Mouse (Mus musculus) erythroid progenitor cell, adult 5-6 weeks (primary cell): ENCODE results near the gene Gm20388. TPM values are rescaled to one million over a fixed set of nuclear protein-coding genes. Genes with fewer than 3 reads are reported as not detected.
"Not testable (repeated sequence)": the region's sequence is repeated elsewhere in the genome, so short reads cannot be mapped to it uniquely, and the experiment has no call there.

Experiments used
- ATAC-seq: replicated peaks from 2 replicates; pipeline ENCODE4 v1.8.0; 2016; ENCODE audit warnings: moderate number of reproducible peaks, mild to moderate bottlenecking, moderate TSS enrichment, inconsistent platforms; ENCODE audit not compliant: poor library complexity, low FRiP score, severe bottlenecking
- total RNA-seq, 2 experiments: library from RNA; stranded (forward) in 1 of 2; stranded (reverse) in 1 of 2; fragments of 150-400 nt in 1 of 2; fragments of 186-747, 209-891 nt in 1 of 2; gene quantifications; 2 replicates each; pipeline versions ENCODE4 v1.2.3 to v1.2.4; 2015 to 2017; ENCODE audit warnings: low replicate concordance in 2 of 2

Gene Gm20388
- total RNA-seq, 2 experiments from 2014 or later, result 4.2 TPM; not detected in 1

DNA sequence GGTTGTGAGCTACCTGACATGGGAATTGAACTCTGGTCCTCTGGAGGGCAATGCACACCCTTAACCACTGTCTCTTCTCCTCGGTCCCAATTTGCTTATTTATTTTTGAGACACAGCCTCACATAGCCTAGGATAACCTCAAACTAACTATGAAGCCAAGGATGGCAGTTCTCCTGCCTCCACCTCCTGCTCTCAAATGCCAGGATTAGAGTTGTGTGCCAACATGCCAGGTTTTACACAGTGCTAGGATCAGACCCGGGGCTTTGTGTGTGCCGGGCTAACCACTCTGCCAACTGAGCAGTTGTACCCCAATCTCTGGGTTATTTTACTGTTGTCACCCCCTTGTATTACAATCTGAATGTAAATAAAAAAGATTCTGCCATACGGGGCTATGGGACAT lies 4066.9 kb downstream of the Gm20388 start:
- no peak for ATAC-seq

DNA sequence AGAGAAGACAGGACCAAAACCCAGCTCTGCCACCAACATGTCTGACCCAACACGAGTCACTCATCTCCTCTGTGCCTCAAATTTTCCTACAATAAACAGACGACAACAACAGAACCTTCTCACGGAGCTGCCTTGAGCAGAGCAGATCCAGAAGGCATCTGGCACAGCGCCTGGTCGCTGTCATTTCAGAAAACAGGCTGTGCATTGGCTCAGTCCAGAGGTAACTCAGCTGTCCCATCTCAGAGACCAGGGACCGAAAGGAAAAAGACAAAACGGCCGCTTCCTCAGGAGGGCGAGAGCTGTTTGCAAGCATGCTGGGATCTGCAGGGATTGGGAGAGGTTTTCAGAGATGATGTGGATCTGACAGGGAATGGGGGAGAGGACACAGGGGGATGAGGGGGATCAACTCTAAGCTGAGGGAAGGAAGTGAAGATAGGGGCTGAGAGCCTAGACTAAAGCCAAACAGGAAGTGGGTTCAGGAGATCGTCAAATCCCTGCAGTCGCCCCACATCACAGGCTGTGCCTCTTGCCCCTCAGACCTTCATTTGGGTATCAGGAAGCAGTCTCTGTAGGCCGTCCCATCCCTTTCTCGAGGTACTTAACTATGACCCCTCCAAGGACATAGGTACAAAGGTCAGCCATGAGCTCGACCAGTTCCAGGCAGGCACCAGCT lies 4067.7 kb downstream of the Gm20388 start:
- no peak for ATAC-seq

- ATAC-seq, result peak; percentile 67
Measured at GRCm38 (mm10) chr8:123978926-123979325, 4068.3 kb downstream of the Gm20388 start.

- ATAC-seq, result no peak
Measured at GRCm38 (mm10) chr8:123980239-123980638, 4069.6 kb downstream of the Gm20388 start.

GRCm38 (mm10) chr8:123981674-123982073 lies 4071.0 kb downstream of the Gm20388 start:
- ATAC-seq, result no peak

- ATAC-seq, result no peak
Measured at GRCm38 (mm10) chr8:123982291-123982793, 4071.7 kb downstream of the Gm20388 start.

- peak; percentile 69 for ATAC-seq
Measured at GRCm38 (mm10) chr8:123982826-123983400, 4072.3 kb downstream of the Gm20388 start, which contains the start of gene Abcb10. Abcb10 (minus strand) TSS chr8:123983122.

GRCm38 (mm10) chr8:123988605-123989038 lies 4078.0 kb downstream of the Gm20388 start:
- peak; percentile 83 for ATAC-seq

GRCm38 (mm10) chr8:123989128-123989527 lies 4078.5 kb downstream of the Gm20388 start:
- peak; percentile 44 for ATAC-seq

- ATAC-seq, result peak; percentile 45
Measured at GRCm38 (mm10) chr8:123990277-123991049, 4079.8 kb downstream of the Gm20388 start.

DNA sequence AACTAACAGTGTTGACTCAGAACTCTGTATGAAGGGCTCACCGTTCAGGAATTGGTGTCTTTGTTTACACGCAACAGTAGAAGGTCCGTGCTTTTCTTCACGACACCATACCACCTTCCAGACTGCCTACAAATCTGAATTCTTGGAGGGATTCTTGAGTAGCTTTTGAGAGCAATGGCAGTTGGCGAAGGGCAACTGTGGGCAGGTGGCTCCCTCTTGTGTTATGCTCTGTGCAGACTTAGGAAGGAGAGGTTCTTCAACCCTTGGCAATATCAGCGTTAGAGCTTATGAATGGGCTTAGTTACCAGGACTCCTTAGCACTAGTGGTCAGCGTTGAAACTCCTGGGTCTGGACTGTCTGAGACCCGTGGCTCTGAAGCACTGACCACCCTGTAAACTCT lies 4081.9 kb downstream of the Gm20388 start:
- ATAC-seq, result peak; percentile 50

- ATAC-seq, result no peak
Measured at GRCm38 (mm10) chr8:123993597-123993996, 4083.0 kb downstream of the Gm20388 start.

DNA sequence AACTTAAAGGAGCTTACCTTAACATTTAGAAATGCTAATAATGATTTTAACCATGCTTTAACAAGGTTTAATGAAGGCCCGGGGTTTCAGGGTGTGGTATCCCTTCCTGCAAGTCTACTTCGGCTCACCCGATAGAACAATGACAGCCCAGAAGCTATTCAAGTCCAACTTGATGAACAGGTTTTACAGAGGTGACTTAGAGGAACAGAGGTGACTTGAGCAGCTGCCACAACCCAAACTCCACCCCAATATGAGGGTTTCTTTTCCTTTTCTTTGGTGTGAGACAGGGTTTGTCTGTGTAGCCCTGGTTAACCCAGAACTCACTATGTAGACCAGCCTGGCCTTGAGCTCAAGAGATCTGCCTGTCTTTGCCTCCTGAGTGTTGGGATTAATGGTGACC lies 4083.4 kb downstream of the Gm20388 start:
- no peak for ATAC-seq

- no peak for ATAC-seq
Measured at GRCm38 (mm10) chr8:123999568-123999967, 4088.9 kb downstream of the Gm20388 start.

- no peak for ATAC-seq
Measured at GRCm38 (mm10) chr8:124002546-124003108, 4092.0 kb downstream of the Gm20388 start.

- no peak for ATAC-seq
Measured at GRCm38 (mm10) chr8:124007829-124008228, 4097.2 kb downstream of the Gm20388 start.

- ATAC-seq, result no peak
Measured at GRCm38 (mm10) chr8:124011580-124011979, 4100.9 kb downstream of the Gm20388 start.

GRCm38 (mm10) chr8:124011989-124012586 lies 4101.4 kb downstream of the Gm20388 start:
- no peak for ATAC-seq

GRCm38 (mm10) chr8:124014299-124014698 lies 4103.7 kb downstream of the Gm20388 start:
- not testable (repeated sequence) for ATAC-seq

DNA sequence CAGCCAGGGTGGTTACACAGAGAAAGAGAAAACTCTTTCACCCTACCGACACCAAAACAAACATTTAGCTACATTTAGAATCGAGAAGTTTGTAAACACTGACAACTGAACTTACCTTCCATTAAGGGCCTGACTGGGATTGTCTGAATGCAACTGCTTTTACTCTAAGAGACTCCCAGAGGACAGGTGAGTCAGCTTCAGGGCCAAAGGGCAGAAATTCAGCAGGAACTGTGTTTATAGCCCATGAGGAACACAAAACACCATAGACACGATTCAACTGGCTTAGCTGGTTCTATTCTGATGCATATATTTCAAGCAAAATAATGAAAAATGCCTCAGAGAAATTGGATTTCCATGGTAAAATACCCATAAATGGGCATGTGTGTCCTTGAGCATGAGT lies 4104.1 kb downstream of the Gm20388 start:
- ATAC-seq, result no peak
